Mouse (Mus musculus): Measurements from ENCODE around the gene 1700016K19Rik.
"Not testable (repeated sequence)": the region's sequence is repeated elsewhere in the genome, so short reads cannot be mapped to it uniquely, and the experiment has no call there.

Gene 1700016K19Rik

GRCm38 (mm10) chr11:75985948-75986347 lies 13.8 kb upstream of the 1700016K19Rik start:
- no peak for DNase-seq (ENCODE audit: low spot score)

DNA sequence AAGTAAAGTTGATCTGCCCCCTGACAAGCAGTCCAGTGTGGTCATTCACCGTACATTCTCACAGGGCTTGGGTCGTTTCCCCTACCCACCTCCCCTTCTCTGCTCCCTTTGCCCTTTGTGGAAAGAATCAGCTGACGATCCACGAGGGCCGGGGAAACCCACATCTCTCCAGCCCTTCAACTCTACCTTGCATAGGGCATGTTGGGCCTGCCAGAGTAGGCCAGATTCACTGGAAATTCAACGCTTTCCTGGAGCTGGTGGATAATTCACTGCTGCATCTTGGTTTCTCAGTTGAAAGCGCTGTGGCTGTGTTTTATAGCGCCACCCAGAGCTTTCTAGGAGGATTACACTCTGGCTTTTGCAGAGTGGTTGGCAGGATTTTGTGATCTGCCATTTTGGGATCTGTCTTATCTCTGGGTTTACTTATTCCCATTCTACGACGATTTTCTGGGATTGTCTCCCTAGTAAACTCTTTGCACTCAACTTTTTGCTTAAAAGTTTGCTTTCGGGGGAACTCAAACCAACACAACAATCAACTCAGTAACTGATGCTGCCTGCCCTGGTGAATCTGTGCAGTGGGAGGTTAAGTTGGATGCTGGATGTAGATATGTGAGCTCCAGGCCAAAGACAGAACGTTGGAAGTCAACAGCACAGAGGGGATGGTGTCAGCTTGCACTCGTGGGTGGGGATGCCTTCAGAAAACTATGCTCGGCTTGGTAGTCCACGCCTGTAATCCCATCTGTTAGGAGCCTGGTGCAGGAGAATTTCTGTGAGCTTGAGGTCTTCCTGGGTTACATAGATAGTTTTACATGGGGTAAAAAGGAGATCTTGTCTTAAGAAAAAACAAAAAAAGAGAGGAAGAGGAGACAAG lies 8.5 kb upstream of the 1700016K19Rik start:
- no peak for DNase-seq (ENCODE audit: low spot score)

- DNase-seq (ENCODE audit: low spot score), result no peak
Observed at GRCm38 (mm10) chr11:75991911-75992310, 7.8 kb upstream of the 1700016K19Rik start.

DNA sequence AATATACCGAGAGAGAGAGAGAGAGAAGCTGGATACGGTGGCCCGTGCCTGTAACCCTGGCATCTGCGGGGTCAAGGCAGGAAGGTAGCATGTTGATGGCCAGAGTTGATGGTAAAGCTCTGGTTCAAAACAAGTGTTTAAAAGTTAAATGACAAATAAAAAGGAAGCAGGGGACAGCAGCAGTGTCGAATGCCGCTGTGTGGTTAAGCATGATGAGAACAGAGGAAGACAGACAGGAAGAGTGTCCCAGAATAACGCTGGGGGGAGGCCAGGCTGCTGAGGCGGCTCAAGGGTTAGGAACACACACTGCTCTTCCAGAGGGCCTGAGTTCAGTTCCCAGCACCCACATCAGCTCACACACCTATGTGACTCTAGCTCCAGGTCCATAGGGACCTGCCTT lies 7.2 kb upstream of the 1700016K19Rik start:
- DNase-seq (ENCODE audit: low spot score), result no peak

- no peak for DNase-seq (ENCODE audit: low spot score)
Observed at GRCm38 (mm10) chr11:75994357-75994756, 5.4 kb upstream of the 1700016K19Rik start.

DNA sequence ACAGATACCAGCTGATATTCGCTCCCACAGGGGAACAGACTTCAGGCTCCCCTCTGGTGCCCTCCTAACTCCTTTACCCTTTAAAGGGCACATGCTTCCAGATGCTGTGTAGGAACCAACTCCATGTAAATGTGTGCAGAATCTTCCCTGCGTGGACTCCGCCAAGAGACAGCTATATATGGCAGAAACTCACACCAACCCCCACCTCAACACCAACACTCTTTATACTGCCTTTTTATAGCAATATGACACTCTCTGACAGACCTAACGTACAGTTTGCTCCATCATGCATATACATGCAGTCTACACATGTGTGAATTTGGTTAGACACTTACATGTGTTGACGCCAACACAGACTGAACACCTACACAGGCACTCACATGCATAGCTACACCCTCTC lies 989 bp downstream of the 1700016K19Rik start:
- no peak for DNase-seq (ENCODE audit: low spot score)

GRCm38 (mm10) chr11:76001237-76001878 lies 1.6 kb downstream of the 1700016K19Rik start:
- DNase-seq (ENCODE audit: low spot score), result no peak

GRCm38 (mm10) chr11:76004276-76004675 lies 4.6 kb downstream of the 1700016K19Rik start:
- not testable (repeated sequence) for DNase-seq (ENCODE audit: low spot score)

GRCm38 (mm10) chr11:76008162-76008561 lies 8.4 kb downstream of the 1700016K19Rik start:
- no peak for DNase-seq (ENCODE audit: low spot score)

DNA sequence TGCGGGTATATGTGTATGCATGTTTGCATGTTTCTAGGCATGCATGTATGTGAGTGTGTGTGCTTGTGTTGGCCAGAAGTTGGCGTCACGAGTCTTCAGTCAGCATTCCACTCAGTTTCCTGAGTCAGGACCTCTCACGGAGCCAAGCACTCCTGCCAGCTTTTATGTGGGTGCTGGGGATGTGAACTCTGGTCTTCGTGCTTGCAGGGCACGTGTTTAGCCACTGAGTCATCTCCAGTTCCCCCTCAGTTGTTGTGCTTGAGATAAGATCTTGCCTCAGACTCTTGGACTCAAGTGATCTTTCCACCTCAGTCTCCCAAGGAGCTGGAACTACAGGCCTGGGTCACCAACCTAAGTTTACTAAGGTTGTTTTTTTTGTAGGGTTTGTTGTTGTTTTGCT lies 9.4 kb downstream of the 1700016K19Rik start:
- DNase-seq (ENCODE audit: low spot score), result no peak

- DNase-seq (ENCODE audit: low spot score), result no peak
Observed at GRCm38 (mm10) chr11:76010838-76011624, 11.3 kb downstream of the 1700016K19Rik start.

GRCm38 (mm10) chr11:76015251-76015650 lies 15.5 kb downstream of the 1700016K19Rik start:
- no peak for DNase-seq (ENCODE audit: low spot score)

GRCm38 (mm10) chr11:76015814-76016213 lies 16.1 kb downstream of the 1700016K19Rik start:
- no peak for DNase-seq (ENCODE audit: low spot score)

GRCm38 (mm10) chr11:76019879-76020278 lies 20.2 kb downstream of the 1700016K19Rik start:
- no peak for DNase-seq (ENCODE audit: low spot score)

- DNase-seq (ENCODE audit: low spot score), result no peak
Observed at GRCm38 (mm10) chr11:76020916-76021315, 21.2 kb downstream of the 1700016K19Rik start.

DNA sequence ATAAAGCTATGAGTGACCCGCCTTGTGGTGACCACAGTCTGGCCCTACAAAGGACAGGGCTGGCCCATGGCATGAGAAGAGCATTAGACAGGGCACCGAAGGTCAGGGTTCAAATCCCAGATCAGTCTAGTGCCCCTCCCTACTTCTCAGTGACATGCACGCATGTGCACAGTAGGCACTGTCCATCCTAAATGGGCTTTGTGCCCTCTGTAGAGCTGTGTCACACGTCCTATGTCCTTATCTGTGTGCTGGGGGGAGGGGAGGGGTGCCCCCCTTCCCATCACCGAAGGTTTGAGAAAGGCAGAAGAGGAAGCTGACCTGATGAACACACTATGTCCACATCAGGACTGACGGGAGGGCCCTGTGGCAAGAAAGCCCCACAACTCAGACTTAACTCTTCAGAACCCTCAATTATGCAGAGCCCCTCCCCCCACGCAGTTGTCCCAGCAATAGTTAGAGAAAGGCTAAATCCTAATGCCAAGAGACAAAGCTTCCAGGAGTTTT lies 25.4 kb downstream of the 1700016K19Rik start:
- DNase-seq (ENCODE audit: low spot score), result no peak

DNA sequence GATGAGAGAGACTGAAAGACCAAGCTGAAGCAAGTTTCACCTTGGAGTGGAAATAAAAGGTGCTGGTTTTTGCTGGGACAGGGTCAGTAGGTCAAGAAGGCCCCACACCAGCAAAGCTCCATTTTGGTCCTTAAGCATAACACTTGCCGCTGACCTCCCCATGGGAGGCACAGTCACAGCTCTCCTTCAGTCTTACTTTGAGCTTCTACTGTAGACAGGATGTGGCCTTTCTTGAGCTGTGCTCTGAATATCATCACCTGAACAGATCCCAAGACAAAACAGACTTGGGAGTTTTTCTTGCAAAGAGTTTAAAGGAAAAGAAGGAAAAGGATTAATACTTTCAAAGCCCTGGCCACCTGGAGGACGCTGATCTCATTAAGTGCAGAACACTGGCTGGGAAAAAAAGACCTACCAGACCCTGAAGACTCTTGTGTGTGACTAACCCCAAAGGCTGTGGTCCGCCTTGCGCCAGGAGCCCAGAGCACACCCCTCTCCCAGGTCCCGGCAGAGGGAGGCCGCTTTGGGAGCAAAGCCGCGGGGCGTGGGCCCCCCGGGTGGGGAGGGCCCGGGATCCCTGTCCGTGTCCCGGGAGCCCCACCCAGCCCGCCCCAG lies 26.9 kb downstream of the 1700016K19Rik start:
- DNase-seq (ENCODE audit: low spot score), result peak; percentile 45

GRCm38 (mm10) chr11:76027139-76028071 lies 27.7 kb downstream of the 1700016K19Rik start, which contains the start of gene Rflnb:
TSS of gene Rflnb (minus strand) at chr11:76027782.
- peak; percentile 89 for DNase-seq (ENCODE audit: low spot score)

DNA sequence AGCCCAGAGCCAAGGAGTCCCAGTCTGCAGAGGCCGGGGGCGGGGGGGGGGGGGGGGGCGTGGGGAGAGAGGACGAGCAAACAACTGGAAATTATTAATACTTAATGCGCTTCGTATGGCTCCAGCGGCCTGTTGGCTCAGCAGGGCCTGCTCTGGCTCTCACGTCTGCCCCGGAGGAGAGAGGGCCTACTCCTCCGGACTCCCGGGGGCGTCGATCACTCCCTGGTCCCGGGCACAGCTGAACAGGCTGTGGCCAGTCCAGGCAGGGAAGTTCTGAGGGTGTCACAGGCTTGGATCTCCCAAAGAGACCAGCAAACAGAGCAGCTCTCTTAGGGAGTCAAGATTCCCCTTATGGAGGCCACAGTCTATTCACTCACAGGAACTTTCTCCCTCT lies 28.4 kb downstream of the 1700016K19Rik start:
- peak; percentile 40 for DNase-seq (ENCODE audit: low spot score)

GRCm38 (mm10) chr11:76033359-76033758 lies 33.6 kb downstream of the 1700016K19Rik start:
- no peak for DNase-seq (ENCODE audit: low spot score)

DNA sequence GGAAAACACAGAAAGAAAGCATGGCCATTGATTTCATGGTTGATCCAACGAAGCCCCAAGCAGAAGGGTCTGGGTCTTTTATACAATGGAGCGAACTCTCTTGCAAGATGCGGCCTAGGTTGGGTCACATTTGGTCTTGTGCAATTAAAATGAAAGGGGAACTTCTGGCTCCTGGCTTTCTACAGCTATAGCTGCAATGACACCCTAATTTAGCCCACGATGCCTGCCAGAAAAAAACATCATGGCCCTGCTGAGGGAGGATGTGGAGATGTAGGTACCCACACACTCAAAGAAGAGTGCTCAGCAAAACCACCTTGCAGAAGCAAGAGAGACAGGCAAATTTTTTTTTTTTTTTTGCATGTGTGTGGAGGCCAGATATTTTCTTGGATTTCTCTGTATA lies 34.1 kb downstream of the 1700016K19Rik start:
- DNase-seq (ENCODE audit: low spot score), result no peak
